In genomic region chr1:182223815-182224214, GRCm38 (mm10) we compare ENCODE assay signal across 41 mouse cellular contexts. TPM values are rescaled to one million over a fixed set of nuclear protein-coding genes. Genes with fewer than 3 reads are reported as not detected.
DNase-seq lines count a peak whose midpoint lies in the region; ATAC-seq and TF ChIP-seq lines count a peak whose summit lies in the region.
"Had no signal": no experiment of that assay in that cellular context is flagged by ENCODE, and none has a peak within 500 bp of the region (broad histone marks: within the 10 kb centered on the region; RNA-seq: fewer than 3 reads in every experiment).

No protein-coding gene starts in this region.

- H3K4me3 ChIP-seq in CH12.LX (replicated peaks in 1 of 3; ENCODE audit: low read depth in 2 of 3, low read length in 2 of 3, poor library complexity in 1 of 3): no peak overlapping the region
- H3K4me3 ChIP-seq in midbrain, embryonic 16.5 days (ENCODE audit: low read depth, low read length): no peak overlapping the region
- H3K4me3 ChIP-seq: embryonic facial prominence, embryonic 10.5 days; embryonic facial prominence, embryonic 15.5 days; forebrain, embryonic 12.5 days; heart, adult 2 months; heart, embryonic 12.5 days; layer of hippocampus, adult 2 months; left cerebral cortex, adult 2 months; limb, embryonic 13.5 days; liver, embryonic 12.5 days; midbrain, embryonic 15.5 days had no signal

- in situ Hi-C loops in CH12.LX (cut with MboI; ENCODE audit: low pct_ligation_motif_present, low pct_unique_long_range_greater_than_20kb, low sequenced_read_pairs): no loop called here

- no peak for TF ChIP-seq EP300 in CH12.LX (IDR thresholded peaks at IDR 0.05; ENCODE audit: low read length)

- dilution Hi-C loops in CH12.LX (cut with MboI; ENCODE audit: extremely low pct_ligation_motif_present, extremely low pct_unique_long_range_greater_than_20kb, low sequenced_read_pairs): no loop called here

- no peak overlapping the region for H3K9ac ChIP-seq in CH12.LX (ENCODE audit: insufficient read depth, low read depth)
- no peak overlapping the region for H3K9ac ChIP-seq in midbrain, embryonic 16.5 days (ENCODE audit: low read depth, low read length)
- H3K9ac ChIP-seq: embryonic facial prominence, embryonic 15.5 days; forebrain, embryonic 12.5 days; forebrain, postnatal 0 days; heart, embryonic 12.5 days; hindbrain, embryonic 14.5 days; limb, embryonic 13.5 days; liver, embryonic 12.5 days; liver, postnatal 0 days; midbrain, embryonic 15.5 days had no signal

- H3K79me2 ChIP-seq in CH12.LX (replicated peaks; ENCODE audit: control insufficient read depth, extremely low read depth, insufficient read depth, poor library complexity, severe bottlenecking): no peaks in the 10 kb centered on the region

- H3K27me3 ChIP-seq in CH12.LX (replicated peaks): no peaks in the 10 kb centered on the region
- no peaks in the 10 kb centered on the region for H3K27me3 ChIP-seq in midbrain, embryonic 16.5 days (ENCODE audit: control insufficient read depth, insufficient read depth, low read depth, low read length)
- H3K27me3 ChIP-seq: embryonic facial prominence, embryonic 15.5 days; forebrain, embryonic 12.5 days; heart, embryonic 12.5 days; limb, embryonic 13.5 days; liver, embryonic 12.5 days; midbrain, embryonic 15.5 days had no signal

- 88% methylated on average over 4 of the region's 4 CpGs for WGBS in midbrain, embryonic 16.5 days

- H3K4me1 ChIP-seq in CH12.LX (ENCODE audit: control insufficient read depth in 1 of 2, insufficient read depth in 2 of 2): peaks cover 3 to 18% of the 10 kb centered on the region in 2 experiments; a peak in 3 of 4 replicates
- no peaks in the 10 kb centered on the region for H3K4me1 ChIP-seq in midbrain, embryonic 16.5 days (ENCODE audit: control insufficient read depth, insufficient read depth, low read length)
- H3K4me1 ChIP-seq: forebrain, embryonic 12.5 days; midbrain, embryonic 15.5 days had no signal

- no peak for TF ChIP-seq POLR2A in CH12.LX (IDR thresholded peaks at IDR 0.05; ENCODE audit: low read depth, low read length)

- no peak overlapping the region for H3K4me2 ChIP-seq in CH12.LX (ENCODE audit: insufficient read depth, low read depth, poor library complexity, severe bottlenecking)
- H3K4me2 ChIP-seq in midbrain, embryonic 16.5 days (ENCODE audit: low read length): no peak overlapping the region
- H3K4me2 ChIP-seq: embryonic facial prominence, embryonic 15.5 days; forebrain, embryonic 12.5 days; heart, embryonic 12.5 days; hindbrain, embryonic 14.5 days; limb, embryonic 13.5 days; liver, embryonic 12.5 days; midbrain, embryonic 15.5 days had no signal

- TF ChIP-seq CTCF in CH12.LX (conservative IDR thresholded peaks at IDR 0.05 in 1 of 2, IDR thresholded peaks at IDR 0.05 in 1 of 2; ENCODE audit: low read depth in 2 of 2, low read length in 2 of 2): no peak

- H3K27ac ChIP-seq in CH12.LX (ENCODE audit: insufficient read depth, low read depth): no peak overlapping the region
- H3K27ac ChIP-seq in midbrain, embryonic 16.5 days (ENCODE audit: low read length): no peak overlapping the region
- H3K27ac ChIP-seq: embryonic facial prominence, embryonic 10.5 days; embryonic facial prominence, embryonic 15.5 days; forebrain, embryonic 12.5 days; heart, adult 2 months; hindbrain, embryonic 14.5 days; layer of hippocampus, adult 2 months; left cerebral cortex, adult 2 months; limb, embryonic 13.5 days; liver, embryonic 12.5 days; midbrain, embryonic 15.5 days had no signal

- ATAC-seq in midbrain, embryonic 16.5 days: no peak
- ATAC-seq: forebrain, postnatal 0 days; liver, embryonic 12.5 days; liver, postnatal 0 days; midbrain, embryonic 15.5 days had no signal

- peak; percentile 27 for DNase-seq in kidney, adult 9 months
- no peak for DNase-seq in kidney, postnatal 25 days
- DNase-seq in 416B (ENCODE audit: low read depth) (peak; percentile 28), CH12.LX (ENCODE audit: extremely low read depth) (peak; percentile 14)
- DNase-seq in induced T-regulatory cell, adult 2 months (ENCODE audit: low read depth): peak; percentile 43
- no peak for DNase-seq in cerebellum, postnatal 14 days
- no peak for DNase-seq in urinary bladder, postnatal 4 days (ENCODE audit: low spot score in 2 of 2)
- DNase-seq: adrenal gland, adult 2 months; adrenal gland, postnatal 36 days; cerebellum, adult 18-20 months; cerebellum, postnatal 10 days; forebrain, postnatal 0 days; heart, adult 2 months; kidney, adult 8-10 months; liver, postnatal 0 days; lung, postnatal 36 days; right cerebral cortex, postnatal 25 days; thymus, postnatal 25 days had no signal

- H3K36me3 ChIP-seq in CH12.LX (replicated peaks in 1 of 2; ENCODE audit: control insufficient read depth in 1 of 2, insufficient read depth in 1 of 2, low read length in 1 of 2): no peaks in the 10 kb centered on the region
- H3K36me3 ChIP-seq in midbrain, embryonic 16.5 days (ENCODE audit: control insufficient read depth, insufficient read depth, low read length): no peaks in the 10 kb centered on the region
- H3K36me3 ChIP-seq: embryonic facial prominence, embryonic 10.5 days; embryonic facial prominence, embryonic 15.5 days; forebrain, embryonic 12.5 days; heart, embryonic 12.5 days; limb, embryonic 13.5 days; liver, embryonic 12.5 days; midbrain, embryonic 15.5 days had no signal

- no peak for TF ChIP-seq RAD21 in CH12.LX (IDR thresholded peaks at IDR 0.05; ENCODE audit: low read depth, low read length)

- H3K9me3 ChIP-seq in CH12.LX (replicated peaks; ENCODE audit: low read length): peaks cover 10% of the 10 kb centered on the region
- H3K9me3 ChIP-seq in midbrain, embryonic 16.5 days (replicated peaks; ENCODE audit: control insufficient read depth, low read length, poor library complexity, severe bottlenecking): no peaks in the 10 kb centered on the region
- H3K9me3 ChIP-seq: embryonic facial prominence, embryonic 10.5 days; embryonic facial prominence, embryonic 15.5 days; forebrain, embryonic 12.5 days; limb, embryonic 13.5 days; liver, embryonic 12.5 days; midbrain, embryonic 15.5 days had no signal

TF ChIP-seq in CH12.LX, 34 proteins besides CTCF, POLR2A, EP300 and RAD21:
- TF ChIP-seq BHLHE40 (IDR thresholded peaks at IDR 0.05; ENCODE audit: low read depth, low read length) (no peak), SIN3A (IDR thresholded peaks at IDR 0.05; ENCODE audit: low read length) (no peak), SMC3 (IDR thresholded peaks at IDR 0.05; ENCODE audit: low read depth, low read length) (no peak), JUND (conservative IDR thresholded peaks at IDR 0.05; ENCODE audit: low read depth, low read length) (no peak), KAT2A (IDR thresholded peaks at IDR 0.05; ENCODE audit: insufficient replicate concordance, low read length) (no peak), ZKSCAN1 (IDR thresholded peaks at IDR 0.05; ENCODE audit: borderline replicate concordance, low read depth, low read length) (no peak), CHD2 (IDR thresholded peaks at IDR 0.05; ENCODE audit: low read length) (no peak), HCFC1 (IDR thresholded peaks at IDR 0.05; ENCODE audit: low read depth, low read length) (no peak), ELF1 (IDR thresholded peaks at IDR 0.05; ENCODE audit: low read depth, low read length) (no peak), CHD1 (IDR thresholded peaks at IDR 0.05; ENCODE audit: low read depth, low read length) (no peak), GABPA (IDR thresholded peaks at IDR 0.05; ENCODE audit: insufficient replicate concordance, low read depth, low read length) (no peak), MAX (IDR thresholded peaks at IDR 0.05; ENCODE audit: low read length) (no peak), MYC (IDR thresholded peaks at IDR 0.05; ENCODE audit: low read depth, low read length) (no peak)

RNA-seq across cellular contexts. Expression of gene Degs1, which starts 58.8 kb away (rescaled TPM):
- total RNA-seq in CH12.LX (2012; rRNA removed) (54.2 and 57.8 TPM in 2 replicates), CH12.LX (2014; rRNA removed) (124 TPM in 2 replicates)
- 89.3 and 117 TPM in 2 replicates for polyA plus RNA-seq in CH12.LX (2012; ENCODE audit: insufficient read length, low read depth)
- polyA plus RNA-seq in midbrain, embryonic 16.5 days (2015; fragmentation: Nextera tagmentation; extraction: Ambion mirVana): 73.1 and 85.0 TPM in 2 replicates

RNA-seq across cellular contexts. Expression of gene Vmn1r1, which starts 59.5 kb away (rescaled TPM):
- total RNA-seq in CH12.LX (2012; rRNA removed) (not detected in 2 replicates), CH12.LX (2014; rRNA removed) (not detected in 2 replicates)
- polyA plus RNA-seq in CH12.LX (2012; ENCODE audit: insufficient read length, low read depth): not detected in 2 replicates
- not detected in 2 replicates for polyA plus RNA-seq in midbrain, embryonic 16.5 days (2015; fragmentation: Nextera tagmentation; extraction: Ambion mirVana)
- total RNA-seq: adrenal gland, adult 2 months; adrenal gland, postnatal 36 days; forebrain, postnatal 0 days; gastrocnemius, adult 8-10 months; gastrocnemius, postnatal 4 days; heart, adult 2 months; hematopoietic stem cell, adult 5-6 weeks; layer of hippocampus, adult 2 months; layer of hippocampus, postnatal 14 days; left cerebral cortex, adult 2 months; left cerebral cortex, postnatal 25 days; neutrophil, adult 5-6 weeks had no signal
- polyA plus RNA-seq: adrenal gland, adult 2 months; brain, embryonic 14.5 days; embryonic facial prominence, embryonic 10.5 days; embryonic facial prominence, embryonic 15.5 days; forebrain, embryonic 12.5 days; forebrain, postnatal 0 days; heart, adult 2 months; heart, embryonic 12.5 days; heart, postnatal 0 days; hindbrain, embryonic 14.5 days; intestine, embryonic 14.5 days; limb, embryonic 13.5 days; liver, embryonic 12.5 days; liver, postnatal 0 days; lung, embryonic 16.5 days; midbrain, embryonic 15.5 days; neural tube, embryonic 11.5 days; stomach, embryonic 16.5 days had no signal

Comparison
In these comparisons a context has a peak if more than half of its experiments do, and no peak if none do; other contexts are left out.
1. DNase-seq: peak in kidney, adult 9 months (single experiment), 416B (single experiment), CH12.LX (single experiment) and induced T-regulatory cell, adult 2 months (single experiment); none in kidney, postnatal 25 days (0 of 2), cerebellum, postnatal 14 days (0 of 2) and urinary bladder, postnatal 4 days (0 of 2).